Mouse (Mus musculus) frontal cortex, postnatal 10 days (tissue): ENCODE measurements around the gene Tbxas1.

ENCODE experiments used
- DNase-seq, 2 experiments: peaks; one replicate each; pipeline ENCODE4 v3.0.0; 2022; ENCODE audit warnings: low spot score in 2 of 2, mixed read lengths in 1 of 2

Gene Tbxas1

DNA sequence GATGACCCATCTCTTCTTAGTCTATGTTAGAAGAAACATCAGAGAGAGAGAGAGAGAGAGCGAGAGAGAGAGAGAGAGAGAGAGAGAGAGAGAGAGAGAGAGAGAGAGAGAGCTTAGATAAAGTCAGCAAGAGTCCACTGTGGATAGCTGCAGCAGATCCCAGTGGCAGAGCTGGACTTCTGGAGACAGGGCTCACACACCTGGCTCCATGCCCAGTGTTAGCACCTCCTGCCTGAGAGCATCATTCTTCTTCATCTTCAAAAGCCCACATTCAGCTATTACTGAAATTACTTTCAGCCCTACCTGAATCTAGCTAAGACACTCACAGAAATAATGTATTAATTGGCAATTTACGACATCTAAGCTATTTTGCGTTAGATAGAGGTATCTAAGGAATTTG lies 85.2 kb downstream of the Tbxas1 start:
- no peak for DNase-seq

DNA sequence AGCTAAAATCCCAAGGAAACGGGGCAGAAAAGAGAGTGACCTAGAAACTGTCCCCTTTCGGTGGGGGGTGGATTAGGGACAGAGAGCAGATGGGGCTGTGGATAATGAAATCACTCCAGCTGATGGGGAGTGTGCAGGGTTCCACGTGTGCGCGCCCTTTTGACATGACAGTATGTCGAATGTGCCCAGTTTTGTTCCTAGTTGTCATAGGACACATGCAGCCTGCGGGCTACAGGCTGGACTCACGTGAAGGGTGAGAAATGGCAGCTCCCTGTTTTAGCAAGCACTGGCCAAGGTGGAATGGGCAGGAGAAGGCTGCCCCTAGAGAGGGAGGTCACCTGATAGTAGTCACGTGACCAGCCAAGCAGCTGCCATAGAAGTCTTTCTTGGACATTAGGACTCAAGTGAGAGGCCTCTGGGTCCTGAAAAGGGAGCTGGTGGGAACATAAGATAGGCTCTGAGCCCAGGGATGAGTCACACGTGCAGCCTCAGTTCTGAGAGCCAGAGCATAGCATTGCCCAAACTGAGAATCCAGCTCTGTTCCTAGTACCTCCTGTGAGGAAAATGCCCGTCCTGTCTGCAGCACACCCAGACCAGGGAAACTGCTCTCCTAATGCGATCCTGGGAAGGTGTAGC lies 85.7 kb downstream of the Tbxas1 start:
- DNase-seq = no peak

DNA sequence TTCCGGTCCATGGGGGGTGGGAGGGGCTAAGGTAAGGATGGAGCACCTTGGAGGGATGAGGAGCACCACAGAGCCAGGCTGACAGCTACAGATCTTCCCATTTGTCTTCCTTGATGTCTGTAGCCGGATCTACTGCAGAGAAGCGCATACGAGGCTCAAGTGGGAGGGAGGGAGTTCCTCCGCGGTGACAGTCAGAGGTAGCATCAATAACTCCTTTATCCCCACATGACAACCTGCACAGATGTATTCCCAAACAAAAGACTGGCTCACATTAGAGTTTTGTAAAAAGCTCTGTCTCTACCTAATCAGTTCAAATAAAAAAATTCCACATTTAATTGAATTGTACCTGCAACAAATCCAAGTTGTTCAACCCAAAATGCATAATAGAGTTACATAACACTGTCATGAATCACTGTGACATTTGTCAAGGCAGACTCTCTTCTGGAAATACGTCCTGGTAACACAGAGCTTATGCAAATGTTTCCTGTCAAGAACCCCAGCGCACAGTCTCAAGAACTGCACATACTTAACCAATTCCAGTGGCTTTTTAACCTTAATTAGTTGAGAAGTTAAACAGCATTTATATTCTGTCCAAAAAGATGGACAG lies 86.3 kb downstream of the Tbxas1 start:
- no peak for DNase-seq

DNA sequence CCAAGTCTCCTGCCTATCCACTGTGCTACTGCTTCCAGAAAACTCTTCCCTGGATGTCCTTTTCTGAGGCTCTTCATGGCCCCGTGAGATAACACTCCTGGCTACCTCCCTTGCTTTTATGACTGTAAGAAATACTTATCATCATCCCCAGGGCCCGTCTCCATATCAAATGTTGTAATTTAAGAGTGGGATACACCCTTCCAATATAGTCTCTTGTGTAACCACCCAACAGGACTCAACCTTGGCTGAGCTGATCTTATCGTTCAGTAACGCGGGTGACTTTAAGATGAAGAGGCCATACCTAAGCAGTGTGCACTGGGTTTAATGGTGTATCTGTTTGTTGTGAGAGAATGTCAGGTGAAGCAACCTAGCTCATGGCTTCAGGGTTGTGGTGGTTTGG lies 91.6 kb downstream of the Tbxas1 start:
- no peak for DNase-seq

DNA sequence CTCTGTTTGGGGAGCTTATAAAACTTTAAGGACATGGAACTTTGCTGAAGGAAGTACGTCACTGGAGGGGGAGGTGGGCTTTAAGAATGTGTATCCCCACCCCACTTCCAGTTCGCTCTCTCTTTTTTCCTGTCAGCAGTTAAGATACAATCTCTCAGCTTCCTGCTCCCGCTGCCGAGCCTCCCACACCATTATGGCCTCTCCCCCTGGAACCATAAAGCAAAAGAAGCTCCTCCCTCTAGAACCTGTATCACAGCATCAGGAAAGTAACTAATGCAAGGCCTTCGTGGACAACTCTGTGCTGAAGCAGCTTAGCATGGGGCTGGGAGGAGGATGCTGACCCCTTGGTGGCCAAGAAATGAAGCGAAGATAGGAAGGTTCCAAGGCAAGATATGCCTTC lies 92.1 kb downstream of the Tbxas1 start:
- no peak for DNase-seq

DNA sequence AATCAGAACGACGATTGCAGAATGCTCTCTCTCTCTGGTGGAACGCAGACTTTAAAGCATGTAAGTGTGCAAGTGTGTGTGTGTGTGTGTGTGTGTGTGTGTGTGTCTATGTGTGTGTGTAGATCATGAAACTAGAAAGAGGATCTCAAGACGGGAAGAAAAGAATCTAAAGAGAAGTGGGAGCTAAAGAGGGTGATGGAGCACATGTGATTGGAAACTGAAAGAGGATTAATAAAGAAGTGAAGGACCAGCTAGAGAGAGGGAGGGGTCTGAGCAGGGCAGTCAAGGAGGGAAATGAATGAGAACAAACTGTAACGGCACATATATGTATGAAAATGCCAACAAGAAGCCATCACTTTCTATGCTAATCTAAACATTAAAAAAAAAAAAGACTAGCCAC lies 92.8 kb downstream of the Tbxas1 start:
- DNase-seq = no peak

DNA sequence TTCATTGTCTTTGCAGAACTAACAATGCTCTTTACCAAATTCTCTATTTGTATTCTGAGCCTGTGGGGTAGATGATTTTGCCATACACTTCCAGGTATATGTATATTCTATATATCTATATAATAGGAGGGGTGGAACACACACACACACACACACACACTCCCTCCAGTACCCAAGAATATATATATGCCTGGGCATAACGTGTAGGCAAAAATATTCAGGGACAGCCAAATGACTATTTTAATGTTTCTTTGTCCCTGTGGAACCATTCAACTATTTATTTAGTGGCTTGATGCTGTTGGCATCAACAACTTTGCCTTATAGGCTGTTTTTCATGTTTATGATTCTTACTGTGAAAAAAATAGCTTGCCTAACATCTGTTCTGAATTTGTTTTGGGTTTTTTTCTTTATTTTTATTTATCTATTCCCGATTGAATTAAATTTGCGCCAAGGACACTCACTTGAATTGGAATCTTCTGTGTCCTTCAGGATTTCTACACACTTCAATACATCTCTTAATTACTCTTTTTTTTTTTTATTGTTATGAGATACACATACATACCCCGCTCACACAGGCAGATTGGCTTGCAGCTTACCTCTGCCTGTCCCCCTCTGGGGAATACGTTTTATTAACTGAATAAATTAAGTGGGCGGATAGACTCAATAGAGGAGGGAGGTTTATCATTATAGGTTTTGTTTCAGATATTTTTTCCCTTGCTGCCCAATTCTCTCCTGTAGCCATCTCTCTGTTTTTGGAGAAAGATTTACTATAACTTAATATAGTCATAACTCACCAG lies 94.9 kb downstream of the Tbxas1 start:
- DNase-seq = no peak

DNA sequence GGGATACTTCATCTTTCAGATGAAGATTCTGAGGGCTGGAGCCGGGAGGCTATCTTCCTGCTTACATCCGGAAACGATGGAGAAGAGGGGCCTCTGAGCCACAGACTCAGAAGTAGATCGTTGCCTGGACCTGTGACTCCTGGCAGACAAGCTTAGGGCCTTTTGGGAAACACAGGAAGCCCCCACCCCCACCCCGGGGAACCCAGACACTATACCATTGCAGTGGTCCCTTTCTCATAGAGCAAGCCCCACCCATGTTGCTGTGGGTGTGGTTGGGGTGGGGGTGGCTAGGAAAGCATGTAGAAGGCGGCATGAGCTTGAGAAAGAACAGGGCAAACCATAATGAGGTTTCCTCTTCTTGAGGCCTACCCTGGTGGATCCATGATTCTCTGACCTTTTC lies 95.6 kb downstream of the Tbxas1 start:
- no peak for DNase-seq

DNA sequence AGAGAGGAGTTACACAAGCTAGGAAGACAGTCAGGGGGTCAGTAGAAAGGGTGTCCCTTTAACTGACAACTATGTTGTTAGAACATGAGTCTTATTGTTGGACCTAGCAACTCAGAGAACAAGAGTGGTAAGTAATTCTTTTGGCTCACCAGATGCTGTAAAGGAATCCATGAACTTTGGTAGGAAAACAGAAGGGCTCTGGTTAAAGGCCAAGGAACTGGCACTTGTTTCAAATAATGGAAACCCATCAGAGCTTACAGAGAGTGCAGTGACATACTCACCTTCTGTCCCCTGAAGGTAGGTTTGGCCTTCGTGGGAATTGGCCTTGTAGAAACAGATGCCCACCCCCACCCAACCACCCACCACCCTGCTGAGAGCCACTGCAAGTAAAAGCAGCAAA lies 97.6 kb downstream of the Tbxas1 start:
- no peak for DNase-seq

DNA sequence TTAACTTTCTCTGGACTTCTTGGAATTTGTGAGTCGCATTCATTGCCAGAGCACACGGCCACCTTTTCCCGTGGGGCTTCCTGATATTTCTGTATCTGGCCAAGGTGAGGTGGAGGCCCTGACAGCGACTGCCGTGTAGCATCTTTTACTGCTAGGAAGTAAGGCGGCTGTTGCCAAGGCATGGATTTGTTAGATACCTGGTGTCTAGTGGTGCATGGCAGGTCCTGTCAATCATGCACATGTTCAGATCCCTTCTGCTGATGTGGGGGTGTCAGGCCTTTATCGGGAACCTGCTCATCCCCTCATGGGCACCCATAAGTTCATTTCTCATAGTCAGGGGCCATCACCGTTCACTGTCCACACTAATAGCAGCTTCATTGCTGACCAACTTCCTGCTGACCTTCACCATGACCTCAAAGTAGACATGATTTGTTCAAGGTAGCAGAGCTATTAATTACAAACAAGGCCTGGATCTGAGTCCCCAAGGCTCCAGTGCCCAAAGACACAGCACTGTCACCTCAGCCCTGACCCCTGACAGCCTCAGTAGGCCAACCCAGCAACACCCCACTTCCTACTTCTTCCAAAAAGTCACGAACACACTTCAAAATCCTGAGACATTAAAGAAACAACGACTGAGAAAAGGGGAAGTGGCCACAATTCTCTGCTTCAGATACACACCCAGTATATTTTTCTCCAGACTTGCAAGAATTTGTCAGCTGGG lies 98.4 kb downstream of the Tbxas1 start:
- no peak for DNase-seq

DNA sequence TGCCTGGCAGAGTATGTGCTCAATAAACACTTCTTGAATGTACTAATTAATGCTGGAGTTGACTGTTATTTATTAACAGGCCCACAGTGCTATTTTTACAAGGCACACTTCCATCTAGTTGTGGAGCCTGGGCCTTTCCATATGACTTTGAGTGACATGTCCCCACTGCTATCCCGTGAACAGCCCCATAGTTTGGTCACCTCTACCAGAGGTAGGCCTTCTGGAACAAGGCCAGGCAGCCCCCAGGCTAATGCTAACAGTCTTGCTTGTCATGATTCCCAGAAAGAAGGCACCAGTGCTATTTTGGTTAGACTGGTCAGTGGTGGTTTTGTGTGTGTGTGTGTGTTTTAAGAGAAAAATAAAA lies 98.9 kb downstream of the Tbxas1 start:
- no peak for DNase-seq

DNA sequence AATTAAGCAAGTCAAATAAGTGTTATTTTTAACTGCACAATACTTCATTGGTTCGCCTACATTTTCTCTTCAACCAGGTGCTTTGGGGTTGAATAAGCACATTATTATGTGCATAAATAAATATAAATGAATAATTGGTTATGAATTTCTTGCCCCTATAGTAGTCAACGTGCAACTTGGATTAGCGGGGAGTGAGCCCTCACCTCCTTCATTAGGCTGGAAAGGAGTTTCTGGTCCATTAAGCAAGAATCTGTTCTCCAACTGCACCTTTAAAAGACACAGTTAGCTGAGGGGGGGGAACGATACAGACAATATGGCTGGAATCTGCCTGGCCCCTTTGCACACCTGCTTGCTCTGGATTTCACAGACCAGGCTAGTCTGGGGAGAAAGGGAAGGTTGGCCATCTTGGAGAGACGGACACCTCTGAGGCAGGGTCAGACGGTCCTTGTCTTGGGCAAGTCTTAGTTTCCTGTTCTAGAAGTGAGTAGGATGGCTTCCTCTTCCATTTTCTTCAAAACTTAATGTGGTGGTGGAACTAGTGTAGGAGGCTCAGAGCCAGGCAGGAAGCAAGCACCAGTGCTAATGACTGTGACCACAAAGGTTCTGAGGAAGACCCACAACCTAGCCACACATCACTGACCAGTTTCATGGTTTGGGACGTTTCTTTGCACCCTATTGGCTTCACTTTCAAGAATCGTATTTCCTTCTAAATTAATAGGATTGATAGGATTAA lies 99.5 kb downstream of the Tbxas1 start:
- no peak for DNase-seq

DNA sequence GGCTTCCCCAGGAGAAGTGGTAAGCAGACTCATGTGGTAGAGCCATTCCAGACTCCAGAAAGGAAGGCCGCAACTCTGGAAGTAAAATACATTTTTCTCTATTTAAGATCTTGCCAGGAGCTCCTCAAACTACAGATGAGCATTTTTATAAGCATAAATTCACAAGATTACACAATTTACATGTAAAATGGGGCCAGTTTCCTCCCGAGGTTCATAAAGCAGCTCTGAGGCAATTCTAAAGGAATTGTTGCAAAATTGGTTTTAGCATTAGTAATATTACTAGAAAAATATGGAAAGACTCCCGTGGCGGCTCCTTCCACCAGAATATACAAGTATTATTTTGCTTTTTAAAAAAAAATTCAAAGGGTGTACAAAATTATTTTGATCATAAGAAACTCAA lies 100.7 kb downstream of the Tbxas1 start:
- no peak for DNase-seq

DNA sequence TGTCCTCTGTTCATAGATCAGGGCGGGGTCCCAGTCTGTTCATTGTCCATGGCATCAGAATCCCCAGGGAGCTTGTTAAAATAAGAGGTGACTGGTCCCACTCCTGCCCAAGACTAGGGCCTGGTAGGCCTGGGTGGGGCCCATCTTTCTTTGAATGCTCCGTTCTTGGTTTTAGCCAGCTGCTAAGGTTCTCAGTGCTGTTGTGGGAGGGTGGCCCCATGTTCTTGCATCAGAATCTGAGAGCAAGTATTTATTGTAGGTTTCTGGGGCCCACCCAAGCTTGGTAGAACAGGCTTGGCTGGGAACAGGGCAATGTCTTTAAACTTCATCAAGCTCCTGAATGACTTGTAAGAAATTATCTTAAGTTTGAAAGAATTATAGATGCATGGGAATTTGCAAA lies 101.2 kb downstream of the Tbxas1 start:
- DNase-seq = no peak

DNA sequence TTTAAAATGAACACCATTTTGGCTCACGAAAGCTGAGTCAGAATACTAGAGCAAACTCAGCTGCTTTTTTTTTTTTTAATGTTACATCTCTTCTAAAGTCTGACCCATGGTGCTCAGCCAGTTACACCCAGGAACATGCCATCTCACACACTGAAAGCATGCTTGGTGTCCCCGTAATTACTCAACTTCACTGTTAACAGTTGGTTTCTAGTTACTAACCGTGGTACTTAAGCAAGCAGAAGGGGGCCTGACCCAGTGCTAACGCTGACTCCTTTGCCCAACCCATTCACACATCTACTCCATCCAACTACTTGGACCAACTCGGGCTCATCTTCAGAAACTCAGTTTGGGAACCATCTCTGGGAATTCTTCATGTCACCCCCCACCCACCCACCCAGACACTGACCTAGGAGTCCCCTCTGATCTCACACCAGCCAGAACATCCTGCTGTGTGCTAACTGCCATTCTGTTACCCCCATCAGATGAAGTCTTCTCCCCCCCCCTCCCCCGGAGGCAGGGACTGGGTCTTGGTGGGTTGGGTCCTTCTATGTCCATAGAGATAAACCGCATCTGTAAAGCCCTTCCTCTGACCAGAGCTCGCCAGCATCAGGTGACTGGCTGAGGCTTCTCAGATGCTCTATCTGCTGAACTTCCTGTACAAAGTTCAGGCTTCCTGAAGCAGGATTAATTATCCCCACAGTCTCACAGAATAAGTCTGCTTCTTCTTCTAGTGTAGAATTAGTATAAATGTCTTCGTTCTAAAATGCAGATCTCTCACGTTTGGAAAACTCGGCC lies 105.9 kb downstream of the Tbxas1 start:
- no peak for DNase-seq

DNA sequence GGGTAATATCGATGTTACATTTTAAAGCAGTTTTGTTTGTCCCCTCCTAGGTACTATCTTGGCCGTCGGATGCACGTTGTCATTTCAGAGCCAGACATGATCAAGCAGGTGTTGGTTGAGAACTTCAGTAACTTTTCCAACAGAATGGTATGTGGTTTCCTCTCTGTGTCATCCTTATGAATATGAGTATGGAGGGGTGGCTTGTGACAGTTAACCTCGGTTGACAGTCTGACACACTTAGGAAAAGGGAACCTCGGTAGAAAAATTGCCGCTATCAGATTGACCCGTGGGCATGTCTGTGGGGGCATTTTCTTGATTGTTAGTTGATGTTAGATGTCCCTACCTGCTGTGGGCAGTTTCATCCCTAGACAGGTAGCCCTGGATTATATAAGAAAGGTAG lies 106.9 kb downstream of the Tbxas1 start:
- no peak for DNase-seq

DNA sequence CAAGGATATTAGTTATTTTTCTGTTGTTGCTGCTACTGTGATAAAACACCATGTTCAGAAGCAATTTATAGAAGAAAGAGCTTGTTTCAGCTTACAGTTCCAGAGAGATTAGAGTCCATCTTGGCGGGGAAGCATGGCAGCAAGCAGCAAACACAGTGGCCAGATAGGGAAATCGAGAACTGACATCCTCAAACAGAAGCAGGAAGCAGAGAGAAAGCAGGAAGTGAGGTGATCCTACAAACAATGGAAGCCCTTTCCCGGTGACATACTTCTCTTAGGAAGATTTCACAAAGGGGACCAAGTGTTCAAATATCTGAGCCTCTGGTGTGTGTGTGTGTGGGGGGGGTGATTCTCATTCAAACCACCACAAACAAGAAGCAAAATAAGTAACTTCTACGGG lies 107.5 kb downstream of the Tbxas1 start:
- no peak for DNase-seq

DNA sequence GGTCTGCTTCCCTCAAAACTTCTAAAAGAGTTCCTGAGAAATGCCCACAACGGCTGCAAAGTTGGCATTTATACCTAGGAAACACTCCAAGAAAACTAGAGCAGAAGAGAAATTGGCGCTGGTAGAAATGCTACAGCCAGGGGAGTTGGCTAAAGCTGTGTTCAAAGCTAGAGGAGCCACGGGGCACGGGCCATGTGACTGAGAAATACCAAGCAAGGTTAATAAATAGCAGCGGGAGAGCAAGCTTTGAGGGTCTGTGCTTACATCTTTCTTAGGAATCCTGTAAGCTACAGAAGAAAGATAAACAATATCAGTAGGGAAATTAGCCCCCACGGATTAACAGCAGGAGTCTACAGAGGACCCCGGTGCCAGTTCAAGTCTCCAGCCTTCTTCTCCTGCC lies 107.9 kb downstream of the Tbxas1 start:
- DNase-seq = no peak

DNA sequence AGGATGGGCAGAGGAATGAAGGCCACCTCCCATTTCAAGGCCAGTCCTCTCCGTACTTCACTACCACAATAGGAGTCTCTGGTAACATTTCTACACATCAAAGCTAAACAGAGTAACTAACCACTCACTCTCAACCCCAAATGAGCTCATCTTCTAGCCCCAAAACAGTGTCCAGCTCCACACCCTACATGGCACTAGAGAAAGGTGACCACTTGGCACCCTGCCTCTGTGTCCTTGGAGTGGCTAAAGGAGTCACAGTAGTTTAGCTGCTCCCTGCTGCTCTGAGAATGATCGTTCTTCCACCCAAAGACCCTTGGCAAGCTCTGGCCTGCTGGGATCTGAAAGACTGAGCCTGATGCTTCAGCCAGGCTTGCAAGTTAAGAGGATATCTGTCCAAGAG lies 109.4 kb downstream of the Tbxas1 start:
- no peak for DNase-seq

DNA sequence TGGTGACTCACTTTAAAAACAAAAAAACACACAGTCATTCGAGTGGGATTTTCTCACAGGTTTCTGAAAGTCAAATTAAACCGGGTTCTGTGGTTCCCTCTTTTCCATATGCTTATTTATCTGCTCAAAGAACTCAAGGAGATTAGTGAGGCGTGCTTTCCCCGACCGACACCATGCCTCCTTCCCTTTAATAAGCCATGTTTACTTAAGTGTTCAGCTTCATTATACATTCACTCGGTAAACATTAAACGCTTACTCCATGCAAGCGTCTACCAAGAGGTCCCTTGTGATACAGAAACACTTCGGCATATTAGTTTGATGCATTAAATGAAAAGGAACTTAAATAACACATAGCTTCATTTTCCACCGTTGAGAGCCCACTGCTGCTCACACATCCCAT lies 111.4 kb downstream of the Tbxas1 start:
- no peak for DNase-seq

DNA sequence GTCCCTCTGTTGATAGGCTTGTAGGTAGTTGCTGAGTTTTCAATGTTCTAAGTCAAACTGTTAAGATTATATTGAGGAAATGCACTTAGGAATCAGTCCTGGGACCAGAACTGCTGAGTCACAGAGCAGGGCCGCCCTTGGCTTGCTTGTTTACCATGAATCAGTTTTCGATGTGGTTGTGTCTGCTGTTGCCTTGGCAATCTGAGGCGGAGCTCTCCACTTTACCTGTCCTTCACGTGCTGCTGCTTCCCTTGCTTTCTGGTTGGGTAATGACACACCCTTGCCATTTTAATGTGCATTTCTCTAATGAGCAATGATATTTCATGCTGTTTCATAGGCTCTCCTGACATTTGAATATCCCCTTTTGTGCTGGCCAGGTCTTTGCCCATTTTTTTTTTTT lies 116.8 kb downstream of the Tbxas1 start:
- no peak for DNase-seq
